Mouse (Mus musculus) hindbrain, embryonic 14.5 days (tissue): ENCODE results near the gene Prm3. TPM values are rescaled to one million over a fixed set of nuclear protein-coding genes. Genes with fewer than 3 reads are reported as not detected.

Source experiments
- ATAC-seq: fragments of 200-750 bp; cut with Nextera tagmentation; 2 replicates; pipeline ENCODE4 v1.8.0; 2017; ENCODE audit warnings: moderate number of reproducible peaks, mild to moderate bottlenecking, moderate TSS enrichment, moderate library complexity; ENCODE audit not compliant: low FRiP score
- DNase-seq: peaks from one replicate; pipeline ENCODE4 v3.0.0-alpha.2; 2015; ENCODE audit warnings: low spot score
- H3K27ac ChIP-seq: fragments of 300-500 bp; sonication (generic); 2 replicates; pipeline ENCODE4 v1.5.1; 2014; ENCODE audit warnings: mild to moderate bottlenecking, moderate library complexity
- H3K27me3 ChIP-seq: fragments of 300-500 bp; sonication (generic); 2 replicates; pipeline ENCODE4 v1.6.1; 2014; ENCODE audit warnings: mild to moderate bottlenecking, low read length, mixed read lengths; ENCODE audit not compliant: control insufficient read depth, insufficient read depth
- H3K36me3 ChIP-seq: fragments of 300-500 bp; sonication (generic); replicated peaks from 2 replicates; pipeline ENCODE4 v1.6.1; 2014; ENCODE audit not compliant: control insufficient read depth, insufficient read depth
- H3K4me1 ChIP-seq: fragments of 300-500 bp; sonication (generic); replicated peaks from 2 replicates; pipeline ENCODE4 v1.6.1; 2014; ENCODE audit warnings: antibody characterized with exemption, low read length, mixed read lengths; ENCODE audit not compliant: control insufficient read depth, insufficient read depth
- H3K4me2 ChIP-seq: fragments of 300-500 bp; sonication (generic); replicated peaks from 2 replicates; pipeline ENCODE4 v1.6.1; 2014; ENCODE audit warnings: mild to moderate bottlenecking, moderate library complexity
- H3K4me3 ChIP-seq: fragments of 300-500 bp; sonication (generic); replicated peaks from 2 replicates; pipeline ENCODE4 v1.5.1; 2014; ENCODE audit warnings: mild to moderate bottlenecking, low read length
- H3K9ac ChIP-seq: fragments of 300-500 bp; sonication (generic); 2 replicates; pipeline ENCODE4 v1.6.1; 2014
- H3K9me3 ChIP-seq: fragments of 300-500 bp; sonication (generic); 2 replicates; pipeline ENCODE4 v1.6.1; 2016; ENCODE audit warnings: low read length; ENCODE audit not compliant: control insufficient read depth
- WGBS: fragments of 180-500 bp; shearing (Covaris S2); extraction: QIAGEN DNeasy Blood & Tissue Kit; methylation state at CpG from one replicate; pipeline ENCODE4 v1.1.7; 2014; 5-methylcytosine and 5-hydroxymethylcytosine counted together
- polyA plus RNA-seq: library from polyadenylated mRNA; unstranded; fragments of >200 nt; fragmentation: Nextera tagmentation; extraction: Ambion mirVana; gene quantifications from 2 replicates; pipeline ENCODE4 v1.2.1, GENCODE M21; 2014

Gene Prm3
- polyA plus RNA-seq, 1 experiment from 2014 or later, result not detected

- no peak overlapping the region for H3K9ac ChIP-seq
- no peak overlapping the region for H3K27ac ChIP-seq
- no peak overlapping the region for H3K4me3 ChIP-seq
- ATAC-seq (no peak), DNase-seq (no peak)
- 89% methylated on average over 5 of the region's 5 CpGs for WGBS
- H3K27me3 ChIP-seq, result peaks cover 22% of the 10 kb centered on the region
- no peak overlapping the region for H3K4me2 ChIP-seq
- no peaks in the 10 kb centered on the region for H3K36me3 ChIP-seq
- H3K9me3 ChIP-seq, result no peaks in the 10 kb centered on the region
- H3K4me1 ChIP-seq, result peaks cover 23% of the 10 kb centered on the region; the same call in 1 of the 2 replicates
These were observed 10.0 kb downstream of the Prm3 start for GRCm38 (mm10) chr16:10780631-10781120.

GRCm38 (mm10) chr16:10777579-10778160 lies 13.0 kb downstream of the Prm3 start:
- H3K4me3 ChIP-seq, result no peak overlapping the region

GRCm38 (mm10) chr16:10776322-10776721 lies 14.4 kb downstream of the Prm3 start:
- 77% methylated on average over 7 of the region's 7 CpGs for WGBS
- DNase-seq (no peak), ATAC-seq (no peak)
- Histone ChIP-seq H3K27me3 (no peaks in the 10 kb centered on the region), H3K4me2 (no peak overlapping the region), H3K4me3 (no peak overlapping the region), H3K36me3 (no peaks in the 10 kb centered on the region), H3K4me1 (no peaks in the 10 kb centered on the region), H3K9me3 (no peaks in the 10 kb centered on the region), H3K9ac (no peak overlapping the region), H3K27ac (no peak overlapping the region)

More at GRCm38 (mm10) chr16:10777579-10778160, 13.0 kb downstream of the Prm3 start:
- no peak overlapping the region for H3K9ac ChIP-seq
- H3K36me3 ChIP-seq, result no peaks in the 10 kb centered on the region
- no peak overlapping the region for H3K27ac ChIP-seq
- 0 out of 2 replicates have a peak, but pooled peaks cover 9% of the 10 kb centered on the region for H3K4me1 ChIP-seq
- 0 out of 2 replicates have a peak, but pooled peaks cover 2% of the 10 kb centered on the region for H3K27me3 ChIP-seq
- DNase-seq, result no peak
- no peak overlapping the region for H3K4me2 ChIP-seq
- H3K9me3 ChIP-seq, result no peaks in the 10 kb centered on the region
- ATAC-seq, result no peak
- 64% methylated on average over 5 of the region's 5 CpGs for WGBS

GRCm38 (mm10) chr16:10774726-10775125 lies 16.0 kb downstream of the Prm3 start:
- DNase-seq (no peak), ATAC-seq (no peak)
- 71% methylated on average over 4 of the region's 4 CpGs for WGBS
- no peaks in the 10 kb centered on the region for H3K9me3 ChIP-seq
- no peak overlapping the region for H3K27ac ChIP-seq
- H3K4me1 ChIP-seq, result no peaks in the 10 kb centered on the region
- no peaks in the 10 kb centered on the region; the same call in 1 of the 2 replicates for H3K27me3 ChIP-seq
- H3K9ac ChIP-seq, result no peak overlapping the region
- no peak overlapping the region for H3K4me2 ChIP-seq
- no peaks in the 10 kb centered on the region for H3K36me3 ChIP-seq
- H3K4me3 ChIP-seq, result no peak overlapping the region

GRCm38 (mm10) chr16:10773543-10773942 lies 17.2 kb downstream of the Prm3 start:
- H3K4me1 ChIP-seq, result no peaks in the 10 kb centered on the region

GRCm38 (mm10) chr16:10771769-10772510 lies 18.8 kb downstream of the Prm3 start:
- Histone ChIP-seq H3K4me2 (no peak overlapping the region), H3K36me3 (no peaks in the 10 kb centered on the region), H3K9ac (no peak overlapping the region), H3K4me3 (no peak overlapping the region), H3K27ac (no peak overlapping the region), H3K27me3 (no peaks in the 10 kb centered on the region; the same call in 1 of the 2 replicates), H3K4me1 (no peaks in the 10 kb centered on the region), H3K9me3 (no peaks in the 10 kb centered on the region)
- ATAC-seq, result no peak
- DNase-seq, result no peak
- 60% methylated on average over 19 of the region's 19 CpGs for WGBS

More at GRCm38 (mm10) chr16:10773543-10773942, 17.2 kb downstream of the Prm3 start:
- WGBS, result 81% methylated on average over 8 of the region's 8 CpGs
- Histone ChIP-seq H3K36me3 (no peaks in the 10 kb centered on the region), H3K27ac (no peak overlapping the region), H3K4me3 (no peak overlapping the region), H3K9me3 (no peaks in the 10 kb centered on the region), H3K9ac (no peak overlapping the region), H3K4me2 (no peak overlapping the region), H3K27me3 (no peaks in the 10 kb centered on the region; the same call in 1 of the 2 replicates)
- no peak for ATAC-seq
- no peak for DNase-seq

GRCm38 (mm10) chr16:10770531-10771325 lies 20.0 kb downstream of the Prm3 start:
- ATAC-seq (no peak), DNase-seq (no peak)
- Histone ChIP-seq H3K27ac (no peak overlapping the region), H3K36me3 (no peaks in the 10 kb centered on the region), H3K4me3 (no peak overlapping the region), H3K4me2 (no peak overlapping the region), H3K9me3 (no peaks in the 10 kb centered on the region), H3K9ac (no peak overlapping the region), H3K4me1 (no peaks in the 10 kb centered on the region), H3K27me3 (no peaks in the 10 kb centered on the region; the same call in 1 of the 2 replicates)
- 60% methylated on average over 4 of the region's 4 CpGs for WGBS

- no peak for ATAC-seq
- Histone ChIP-seq H3K36me3 (no peaks in the 10 kb centered on the region), H3K9ac (no peak overlapping the region), H3K4me2 (no peak overlapping the region), H3K27me3 (no peaks in the 10 kb centered on the region; the same call in 1 of the 2 replicates), H3K4me3 (no peak overlapping the region), H3K27ac (no peak overlapping the region), H3K4me1 (no peaks in the 10 kb centered on the region), H3K9me3 (no peaks in the 10 kb centered on the region)
- no peak for DNase-seq
- WGBS, result 42% methylated on average over 2 of the region's 2 CpGs
These were observed 21.1 kb downstream of the Prm3 start for GRCm38 (mm10) chr16:10769661-10770060.

- H3K4me2 ChIP-seq, result no peak overlapping the region
- H3K4me3 ChIP-seq, result no peak overlapping the region
- no peak for ATAC-seq
- H3K27ac ChIP-seq, result no peak overlapping the region
- no peaks in the 10 kb centered on the region; the same call in 1 of the 2 replicates for H3K27me3 ChIP-seq
- no peaks in the 10 kb centered on the region for H3K4me1 ChIP-seq
- WGBS, result 68% methylated on average over 9 of the region's 9 CpGs
- H3K9me3 ChIP-seq, result no peaks in the 10 kb centered on the region
- H3K9ac ChIP-seq, result no peak overlapping the region
- no peak for DNase-seq
- H3K36me3 ChIP-seq, result no peaks in the 10 kb centered on the region
These were observed 21.9 kb downstream of the Prm3 start for GRCm38 (mm10) chr16:10768821-10769220.
